Mouse (Mus musculus): Measurements from ENCODE around the gene Os9.

Os9 gene

DNA sequence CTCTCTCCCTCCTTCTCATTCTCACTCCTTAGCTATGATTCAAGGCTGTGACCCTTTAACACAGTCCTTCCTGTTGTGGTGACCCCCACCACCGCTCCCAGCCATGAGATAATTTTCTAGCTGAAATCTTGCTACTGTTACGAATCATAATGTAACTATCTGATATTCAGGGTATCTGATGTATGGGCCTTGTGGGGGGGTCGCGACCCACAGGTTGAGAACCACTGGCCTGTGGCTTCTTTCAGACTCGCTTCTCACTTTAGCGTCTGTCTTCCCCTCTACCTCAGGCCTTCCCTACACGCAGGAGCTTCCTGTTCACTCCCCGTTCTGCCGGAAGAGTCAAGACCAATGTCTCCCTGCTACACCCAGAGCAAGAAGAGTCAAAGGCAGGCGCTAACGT is 2.5 kb downstream of the Os9 start:
- in situ Hi-C loops (cut with MseI, MboI): no loop called here

DNA sequence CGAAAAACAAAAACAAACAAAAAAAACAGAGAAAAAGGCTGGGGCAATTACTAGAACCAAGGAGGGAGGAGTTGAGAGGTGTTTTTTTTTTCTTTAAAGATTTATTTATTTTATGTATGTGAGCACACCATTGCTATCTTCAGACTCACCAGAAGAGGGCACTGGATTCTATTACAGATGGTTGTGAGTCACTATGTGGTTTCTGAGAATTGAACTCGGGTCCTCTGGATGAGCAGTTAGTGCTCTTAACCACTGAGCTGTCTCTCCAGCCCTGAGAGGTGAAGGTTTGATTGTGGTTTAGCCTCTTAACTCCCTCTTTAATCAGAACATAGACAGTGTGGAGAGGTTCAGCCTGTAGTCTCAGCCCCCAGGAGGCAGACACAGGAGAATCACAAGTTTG is 5.9 kb downstream of the Os9 start:
- in situ Hi-C loops (cut with MseI, MboI): no loop called here

DNA sequence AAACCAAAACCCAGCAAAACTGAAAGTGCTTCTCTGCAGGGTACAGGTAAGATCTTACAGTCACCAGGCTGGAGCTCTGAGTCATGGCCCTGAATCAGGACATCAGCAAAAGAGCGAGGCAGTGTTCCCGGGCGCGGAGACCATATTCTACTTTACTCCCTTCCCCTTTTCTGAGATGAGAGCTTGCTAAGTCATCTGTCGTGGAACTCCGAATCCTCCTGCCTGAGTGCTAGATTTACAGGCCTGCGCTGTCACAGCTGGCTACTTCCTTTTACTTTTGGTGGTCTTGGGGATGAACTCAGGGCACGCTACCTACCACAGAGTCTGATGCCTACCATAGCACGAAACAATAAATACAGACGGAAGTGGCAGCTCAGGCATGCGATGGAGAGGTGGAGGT is 6.5 kb downstream of the Os9 start:
- in situ Hi-C loops (cut with MseI, MboI): no loop called here

DNA sequence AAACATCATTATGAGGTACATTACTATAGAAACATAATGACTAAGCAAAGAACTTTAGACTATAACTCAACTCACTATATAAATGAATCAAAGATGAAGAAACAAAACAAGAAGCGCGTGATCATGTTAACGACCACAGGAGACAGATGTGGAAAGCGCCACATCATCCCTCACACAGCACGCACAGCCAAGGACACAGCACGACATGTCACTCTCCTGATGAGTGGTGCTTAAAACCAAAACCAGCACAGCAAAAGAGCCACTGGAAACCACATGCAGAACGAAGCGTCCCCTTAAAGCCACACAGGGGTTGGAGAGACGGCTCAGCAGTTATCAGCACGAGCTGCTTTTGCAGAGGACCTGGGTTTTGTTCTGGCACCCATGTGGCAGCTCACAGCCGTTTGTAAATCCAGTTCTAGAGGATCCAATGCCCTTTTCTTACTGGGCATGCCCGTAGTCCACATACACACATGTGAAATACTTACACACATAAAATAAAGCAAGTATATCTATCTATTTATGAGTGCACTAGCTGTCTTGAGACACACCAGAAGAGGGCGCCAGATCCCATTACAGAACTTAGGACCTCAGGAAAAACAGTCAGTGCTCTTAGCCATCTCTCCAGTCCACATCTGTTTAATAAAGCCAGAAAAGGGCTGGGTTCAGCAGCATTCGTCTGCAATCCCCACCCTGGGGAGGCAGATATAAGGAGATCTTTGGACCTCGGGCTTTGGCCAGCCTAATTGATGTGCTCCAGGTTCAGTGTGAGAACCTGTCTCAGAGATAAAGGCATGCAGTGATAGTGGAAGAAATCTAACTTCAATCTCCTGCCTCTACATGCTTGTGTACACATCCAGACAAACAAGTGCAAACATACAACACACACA is 9.7 kb downstream of the Os9 start:
- in situ Hi-C loops (cut with MseI, MboI): no loop called here

DNA sequence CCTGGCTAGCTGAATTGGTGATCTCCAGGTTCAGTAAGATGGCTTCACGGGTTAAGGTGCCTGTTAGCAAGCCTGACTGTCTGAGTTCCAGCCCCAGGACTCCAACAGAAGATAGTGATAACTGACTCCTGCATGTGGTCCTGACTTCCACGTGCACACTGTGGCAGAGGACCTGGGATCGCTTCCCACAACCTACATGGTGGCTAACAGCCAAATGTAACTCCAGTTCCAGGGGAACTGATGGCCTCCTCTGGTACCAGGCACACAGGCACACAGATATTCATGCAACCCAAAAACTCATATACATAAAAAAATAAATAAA is 12.7 kb downstream of the Os9 start:
- in situ Hi-C loops (cut with MseI, MboI): no loop called here

DNA sequence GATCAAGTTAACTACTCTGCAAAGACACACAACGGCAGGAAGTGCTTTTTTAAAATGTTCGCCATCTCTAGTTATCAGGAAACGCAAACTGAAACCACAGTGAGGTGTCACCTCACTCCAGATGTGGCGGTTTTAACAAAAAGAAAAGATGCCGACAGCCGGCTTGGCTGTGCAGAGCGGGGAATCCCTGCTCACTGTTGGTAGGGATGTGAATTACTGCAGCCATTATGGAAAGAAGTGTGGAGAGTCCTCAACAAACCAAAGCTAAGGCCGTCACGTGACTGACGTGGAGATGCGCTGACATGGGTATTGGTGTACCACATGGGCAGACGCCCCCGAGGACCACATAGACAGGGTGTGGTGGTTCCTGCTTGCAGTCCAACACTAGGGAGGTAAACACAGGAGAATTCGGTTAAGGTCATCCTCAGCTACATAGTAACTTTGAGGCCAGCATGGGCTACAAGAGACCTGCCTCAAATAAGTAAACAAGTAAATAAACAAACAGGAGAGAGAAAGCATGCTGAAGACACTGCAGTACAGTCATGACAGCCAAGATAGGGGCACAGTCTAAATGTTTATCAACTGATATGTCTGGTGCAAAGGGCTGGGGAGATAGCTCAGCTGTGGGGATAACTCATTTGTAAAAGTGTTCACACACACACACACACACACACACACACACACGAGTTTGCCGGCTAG is 13.2 kb downstream of the Os9 start:
- in situ Hi-C loops (cut with MseI, MboI): no loop called here

DNA sequence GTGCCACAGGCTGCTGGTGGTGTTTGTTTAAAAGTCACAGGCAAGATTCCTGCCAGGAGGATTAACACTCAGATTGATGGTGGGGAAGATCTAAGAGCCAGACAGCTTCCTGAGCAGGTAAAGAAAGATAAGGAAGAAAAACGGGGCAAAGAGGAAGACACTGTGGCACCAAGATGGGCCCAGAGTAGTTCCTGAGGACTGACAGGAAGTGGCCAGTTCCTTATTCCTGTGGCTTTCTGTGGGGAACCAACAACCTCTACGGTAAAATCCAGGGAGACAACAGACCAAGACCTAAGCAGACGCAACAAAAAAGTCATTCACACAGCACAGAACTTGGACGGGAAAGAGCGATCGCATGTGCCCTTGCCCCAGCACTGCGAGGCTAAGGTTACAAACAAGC is 17.3 kb downstream of the Os9 start:
- in situ Hi-C loops (cut with MseI, MboI): no loop called here

DNA sequence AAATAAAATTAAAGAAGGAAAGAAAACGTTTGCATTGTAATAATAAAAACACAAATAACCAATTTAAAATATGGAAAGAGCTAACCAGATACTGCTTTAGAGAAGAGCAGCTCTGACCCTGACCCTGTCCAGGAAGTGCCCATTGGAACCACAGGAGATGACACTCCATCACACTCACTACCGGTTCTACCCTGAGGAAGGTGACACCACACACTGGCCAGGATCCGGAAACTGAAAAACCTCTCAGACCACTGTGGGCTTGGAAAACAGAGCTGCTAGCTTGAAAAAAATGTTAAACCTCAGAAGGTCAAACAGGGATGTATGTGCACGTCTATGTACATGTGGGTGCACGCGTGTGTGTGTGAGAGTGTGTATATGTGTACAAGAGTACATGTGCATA is 19.8 kb downstream of the Os9 start:
- in situ Hi-C loops (cut with MseI, MboI): no loop called here

DNA sequence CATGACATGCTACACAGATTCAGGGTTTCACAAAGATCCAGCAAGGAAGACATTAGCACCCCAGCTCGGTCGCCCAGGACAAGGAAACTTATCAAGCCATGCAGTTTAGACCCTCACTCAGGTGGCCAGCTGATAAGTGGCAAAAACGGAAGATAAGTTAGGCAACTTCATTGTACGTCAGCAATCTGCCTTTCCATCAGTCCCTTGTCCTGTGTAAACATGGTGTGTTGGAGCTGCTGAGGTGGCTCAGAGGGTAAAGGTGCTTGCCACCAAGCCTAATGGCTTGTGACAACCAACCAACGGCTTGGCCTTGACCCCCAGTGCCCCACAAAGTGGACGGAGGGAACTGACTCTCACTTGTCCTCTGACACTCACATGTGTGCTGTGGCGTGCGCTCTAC is 20.5 kb downstream of the Os9 start:
- in situ Hi-C loops (cut with MseI, MboI): no loop called here

DNA sequence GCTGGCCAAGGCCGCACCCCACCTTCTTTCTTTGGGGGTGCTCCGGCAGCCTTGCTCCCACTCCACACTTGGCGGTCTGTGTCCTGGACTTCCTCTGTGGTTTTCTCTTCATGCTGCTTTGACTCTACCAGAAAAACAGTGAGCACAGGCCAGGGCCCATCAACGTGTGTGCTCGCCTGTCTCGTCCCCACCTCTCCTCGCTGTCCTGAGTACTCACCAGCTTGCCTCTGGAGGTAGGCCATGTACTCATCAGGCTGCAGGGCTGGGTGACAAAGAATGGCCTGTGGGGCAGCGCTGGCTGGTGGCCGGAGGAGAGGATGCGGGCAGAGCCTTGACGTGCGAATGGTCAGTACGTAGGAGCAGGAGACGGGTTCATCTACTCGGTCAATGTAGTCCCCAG is 21.1 kb downstream of the Os9 start:
- in situ Hi-C loops (cut with MseI, MboI): no loop called here

DNA sequence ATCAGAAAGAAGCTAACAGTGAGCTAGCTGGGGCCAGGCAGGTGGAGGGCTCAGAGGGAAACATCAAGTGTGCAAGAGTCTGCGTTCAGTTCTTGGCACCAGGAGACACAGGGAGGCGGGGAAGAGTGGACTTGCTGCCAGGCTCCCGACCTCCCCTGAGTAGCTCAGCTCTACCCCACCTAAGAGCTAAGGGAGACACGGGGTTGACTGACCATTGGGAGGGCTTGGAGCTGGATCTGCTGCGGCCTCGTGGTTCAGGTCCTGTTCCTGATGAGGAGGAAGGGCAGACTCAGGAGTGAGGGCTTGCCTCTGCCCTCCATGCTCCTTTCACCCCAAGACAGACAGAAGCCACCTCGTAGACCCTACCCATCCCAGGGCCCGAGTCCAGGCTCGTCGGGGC is 21.7 kb downstream of the Os9 start:
- in situ Hi-C loops (cut with MseI, MboI): no loop called here

DNA sequence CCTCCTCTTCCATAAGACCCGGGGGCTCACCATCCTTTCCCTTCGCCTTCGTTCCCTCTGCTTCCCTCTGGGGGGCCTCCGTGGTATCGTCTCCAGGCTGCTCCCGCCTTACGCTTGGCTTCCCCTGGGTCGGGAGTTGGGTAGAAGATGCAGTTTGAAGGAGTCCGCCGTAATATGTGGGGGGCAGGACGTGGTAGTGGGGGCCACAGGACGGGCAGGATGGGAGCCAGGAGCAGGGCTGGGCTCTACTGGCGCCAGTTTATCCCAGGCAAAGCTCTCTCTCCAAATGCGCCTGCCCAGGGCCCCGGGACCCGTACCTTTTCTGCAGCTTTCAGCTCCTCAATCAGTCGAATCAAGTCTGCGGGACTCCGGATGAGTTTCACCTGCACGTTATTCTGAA is 22.4 kb downstream of the Os9 start:
- in situ Hi-C loops (cut with MseI, MboI): no loop called here

DNA sequence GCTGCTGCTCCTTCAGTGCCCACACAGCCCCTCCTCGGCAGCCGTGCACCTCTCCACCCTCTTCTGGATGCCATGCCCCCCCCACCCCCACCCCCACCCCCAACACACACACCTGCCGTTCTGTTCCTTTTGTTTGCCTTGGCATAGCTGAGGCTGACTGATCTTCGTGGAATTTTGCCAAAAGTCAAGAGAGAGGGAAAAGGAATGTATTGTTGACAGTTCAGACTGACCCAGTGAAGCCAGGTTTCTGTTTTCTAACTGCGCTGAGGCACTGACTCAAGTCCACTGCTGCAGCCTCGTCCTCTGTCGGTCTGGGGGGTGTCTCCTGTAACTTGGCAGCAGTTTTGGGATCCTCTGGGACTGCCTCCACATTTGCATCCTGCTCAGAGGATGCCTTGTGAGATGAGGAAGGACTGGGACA is 26.5 kb downstream of the Os9 start:
- in situ Hi-C loops (cut with MseI, MboI): no loop called here

DNA sequence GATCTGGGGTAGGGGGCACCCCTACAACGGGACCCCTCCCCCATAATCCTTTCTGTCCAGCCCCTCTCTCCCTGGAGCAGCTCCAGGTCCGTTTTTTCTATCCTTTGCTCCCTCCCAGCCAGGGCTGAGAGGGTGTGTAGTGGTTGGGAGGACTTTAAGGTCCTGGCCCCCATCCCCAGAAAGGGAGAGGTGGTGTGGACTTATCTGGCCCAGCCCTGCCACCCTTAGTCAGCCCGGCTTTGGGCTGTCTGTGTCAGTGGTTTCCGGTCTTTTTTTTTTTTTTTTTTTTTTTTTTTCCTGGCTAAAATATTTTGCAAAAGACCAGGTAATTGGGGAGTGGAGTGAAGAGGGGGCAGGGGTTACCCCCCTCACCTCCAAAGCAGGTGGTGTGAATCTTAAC is 28.2 kb downstream of the Os9 start:
- in situ Hi-C loops (cut with MseI, MboI): no loop called here

DNA sequence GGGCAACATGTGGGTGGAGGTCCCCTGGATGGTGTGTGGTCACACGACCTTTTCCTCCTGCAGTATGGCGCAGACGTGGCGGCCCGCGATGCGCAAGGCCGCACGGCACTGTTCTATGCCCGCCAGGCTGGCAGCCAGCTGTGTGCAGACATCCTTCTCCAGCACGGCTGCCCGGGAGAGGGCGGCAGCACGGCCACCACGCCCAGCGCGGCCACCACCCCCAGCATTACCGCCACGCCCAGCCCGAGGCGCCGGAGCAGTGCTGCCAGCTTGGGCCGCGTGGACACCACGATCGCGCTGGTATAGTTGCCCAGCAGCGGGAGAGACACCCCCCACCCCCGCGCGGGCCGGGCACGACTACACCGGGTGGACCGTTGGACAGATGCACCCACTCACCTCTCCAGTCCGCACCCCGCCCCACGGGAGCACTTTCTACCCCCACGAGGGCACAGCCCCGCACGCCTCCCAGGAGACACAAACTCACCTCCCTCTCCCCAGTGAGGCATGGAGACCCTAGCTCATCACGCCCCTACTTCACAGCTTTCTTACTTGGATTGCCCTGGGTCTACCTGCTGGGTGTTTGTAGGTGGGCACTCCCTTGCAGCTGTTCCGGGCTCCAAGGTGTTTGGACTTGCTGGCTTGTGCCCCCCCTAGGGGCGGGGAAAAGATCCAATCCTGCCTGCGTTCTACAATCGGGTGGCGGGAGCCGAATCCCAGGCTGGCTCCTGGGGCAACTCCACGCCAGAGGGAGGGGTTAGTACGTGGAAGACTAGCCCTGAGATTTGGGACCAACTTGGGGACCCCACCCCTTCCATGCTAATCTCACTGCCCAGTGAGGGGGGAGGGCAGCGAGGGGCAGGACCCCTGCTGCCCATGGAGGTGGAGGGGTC is 29.2 kb downstream of the Os9 start:
- in situ Hi-C loops (cut with MseI, MboI): no loop called here

DNA sequence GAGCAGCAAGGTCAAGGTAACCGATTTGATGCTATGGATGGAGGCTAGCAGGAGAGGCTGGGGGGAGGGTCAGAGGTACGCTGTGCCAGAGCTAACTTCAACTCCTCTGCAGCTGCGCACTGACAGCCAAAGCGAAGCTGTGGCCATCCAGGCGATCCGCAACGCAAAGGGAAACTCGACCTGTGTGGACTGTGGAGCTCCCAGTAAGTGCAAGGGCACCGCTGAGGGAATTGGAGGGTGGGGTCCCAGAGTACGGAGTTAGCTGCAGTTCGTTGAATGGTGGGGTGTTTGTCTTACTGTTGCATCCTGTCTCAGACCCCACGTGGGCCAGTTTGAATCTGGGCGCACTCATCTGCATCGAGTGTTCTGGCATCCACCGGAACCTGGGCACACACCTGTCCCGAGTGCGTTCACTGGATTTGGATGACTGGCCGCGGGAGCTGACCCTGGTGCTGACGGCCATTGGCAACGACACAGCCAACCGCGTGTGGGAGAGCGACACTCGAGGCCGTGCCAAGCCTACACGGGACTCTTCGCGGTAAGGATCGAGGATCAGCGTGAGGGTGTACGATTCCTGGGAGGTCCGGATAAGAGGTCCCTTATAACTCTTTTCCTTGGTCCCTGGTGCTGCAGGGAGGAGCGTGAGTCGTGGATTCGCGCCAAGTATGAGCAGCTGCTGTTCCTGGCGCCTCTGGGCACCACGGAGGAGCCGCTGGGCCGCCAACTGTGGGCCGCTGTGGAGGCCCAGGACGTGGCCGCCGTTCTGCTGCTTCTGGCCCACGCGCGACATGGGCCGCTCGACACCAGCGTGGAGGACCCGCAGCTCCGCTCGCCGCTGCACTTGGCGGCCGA is 30.1 kb downstream of the Os9 start:
- in situ Hi-C loops (cut with MseI, MboI): no loop called here

DNA sequence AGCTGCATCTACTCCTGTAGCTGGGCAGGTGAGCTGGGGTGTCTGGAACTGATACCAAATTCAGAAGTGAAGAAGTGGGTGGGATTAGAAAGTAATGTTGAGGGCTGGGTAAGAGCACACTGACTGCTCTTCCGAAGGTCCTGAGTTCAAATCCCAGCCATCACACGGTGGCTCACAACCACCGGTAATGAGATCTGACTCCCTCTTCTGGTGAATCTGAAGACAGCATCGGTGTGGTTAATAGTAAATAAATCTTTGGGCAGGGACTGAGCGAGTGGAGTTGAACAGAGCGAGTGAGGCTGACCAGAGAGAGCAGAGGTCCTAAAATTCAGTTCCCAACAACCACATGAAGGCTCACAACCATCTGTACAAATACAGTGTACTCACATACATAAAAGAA is 35.3 kb downstream of the Os9 start:
- in situ Hi-C loops (cut with MseI, MboI): no loop called here

DNA sequence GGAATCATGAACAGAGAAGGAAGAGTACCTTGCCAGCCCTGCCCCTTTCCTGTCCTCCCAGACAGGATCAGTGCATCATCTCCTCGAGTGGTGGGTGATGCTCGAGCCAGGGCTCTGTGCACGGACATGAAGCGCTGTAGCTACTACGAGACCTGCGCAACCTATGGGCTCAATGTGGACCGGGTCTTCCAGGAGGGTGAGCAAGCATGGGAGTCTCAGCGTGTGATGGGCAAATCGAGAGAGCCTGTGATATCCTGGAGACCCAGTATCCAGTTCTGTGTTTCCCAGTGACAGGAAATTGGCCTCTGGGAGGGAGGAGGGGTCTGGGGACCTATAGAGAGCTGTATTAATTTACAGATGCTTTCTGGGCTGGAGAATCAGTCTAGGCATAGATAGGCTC is 35.9 kb downstream of the Os9 start:
- in situ Hi-C loops (cut with MseI, MboI): no loop called here

DNA sequence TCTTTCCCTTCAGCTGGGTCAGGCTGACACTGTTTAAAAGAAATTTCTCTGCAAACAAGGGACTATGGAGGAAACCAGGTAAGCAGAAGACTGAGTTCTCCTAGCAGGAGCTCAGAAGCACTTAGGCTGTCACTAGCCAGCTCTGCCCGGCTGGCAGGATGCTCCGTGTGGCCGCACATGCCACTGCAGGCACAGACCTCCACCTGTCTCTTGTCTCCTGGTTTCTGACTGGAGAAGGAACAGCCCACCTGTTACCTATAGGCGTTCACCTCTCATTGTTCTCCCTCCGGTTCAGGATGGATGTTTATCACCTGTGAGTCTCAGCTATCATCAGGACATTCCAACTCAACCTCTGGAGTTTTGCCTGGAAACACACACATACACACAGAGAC is 37.0 kb downstream of the Os9 start:
- in situ Hi-C loops (cut with MseI, MboI): no loop called here

DNA sequence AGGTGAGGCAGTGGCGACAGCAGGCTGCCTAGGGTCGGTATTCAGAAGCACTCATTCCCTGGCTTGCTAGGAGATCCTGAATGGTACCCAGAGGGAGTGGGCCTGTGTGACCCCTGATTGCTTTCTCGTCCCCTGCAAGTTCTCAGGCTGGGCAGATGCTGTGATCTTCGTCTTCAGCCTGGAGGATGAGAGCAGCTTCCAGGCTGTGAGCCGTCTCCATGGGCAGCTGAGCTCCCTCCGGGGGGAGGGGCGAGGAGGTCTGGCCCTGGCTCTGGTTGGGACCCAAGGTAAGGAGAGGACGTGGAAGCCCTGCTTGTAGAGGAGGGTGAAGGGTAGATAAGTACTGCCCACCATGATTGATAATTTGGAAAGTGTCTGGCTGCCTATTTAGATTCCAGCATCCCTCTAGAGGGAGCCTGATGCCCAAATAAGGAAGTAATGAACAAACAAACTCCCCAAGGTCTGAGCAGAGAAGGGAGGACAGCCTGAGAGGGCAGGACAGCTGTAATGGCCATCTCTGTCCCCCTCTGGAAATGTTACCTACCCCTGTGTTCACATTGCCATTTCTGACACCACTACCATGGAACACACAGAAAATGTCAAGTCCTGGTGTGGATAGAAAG is 37.5 kb downstream of the Os9 start:
- in situ Hi-C loops (cut with MseI, MboI): no loop called here

DNA sequence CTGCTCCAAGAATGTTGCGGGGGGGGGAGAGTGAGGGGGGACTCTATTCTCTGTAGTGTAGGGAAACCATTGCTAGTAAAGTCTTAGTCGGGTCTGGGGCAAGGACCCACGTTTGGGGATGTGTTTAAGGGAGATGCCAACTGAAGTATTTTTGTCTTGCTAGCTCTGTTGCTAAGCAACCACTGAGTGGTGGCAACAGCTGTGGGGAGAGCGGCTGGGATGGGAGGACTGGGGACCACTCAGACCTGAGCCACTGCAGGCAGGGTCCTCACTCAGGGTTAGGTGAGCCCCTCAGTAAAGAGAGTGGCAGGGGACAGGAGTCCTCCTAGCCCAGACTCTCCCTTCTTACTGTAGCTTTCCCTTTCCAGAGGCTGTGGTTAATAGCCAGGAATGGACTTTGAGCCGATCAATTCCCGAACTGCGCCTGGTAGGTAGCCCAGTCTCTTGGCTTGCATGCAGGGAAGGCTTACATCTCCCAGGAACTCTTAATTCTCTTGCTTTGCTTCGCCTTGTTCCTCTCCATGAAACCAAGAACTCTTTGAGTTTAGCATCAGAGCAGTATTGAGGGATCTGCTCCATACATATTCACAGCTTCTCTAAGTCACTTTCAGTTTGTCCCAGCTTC is 38.8 kb downstream of the Os9 start:
- in situ Hi-C loops (cut with MseI, MboI): no loop called here

All from mouse trophoblast stem cell (cell line).